Mouse (Mus musculus): ENCODE measurements around the gene Ino80b. TPM values are rescaled to one million over a fixed set of nuclear protein-coding genes. Genes with fewer than 3 reads are reported as not detected.

Gene Ino80b
- total RNA-seq, 1 experiment = 21.2 TPM

DNA sequence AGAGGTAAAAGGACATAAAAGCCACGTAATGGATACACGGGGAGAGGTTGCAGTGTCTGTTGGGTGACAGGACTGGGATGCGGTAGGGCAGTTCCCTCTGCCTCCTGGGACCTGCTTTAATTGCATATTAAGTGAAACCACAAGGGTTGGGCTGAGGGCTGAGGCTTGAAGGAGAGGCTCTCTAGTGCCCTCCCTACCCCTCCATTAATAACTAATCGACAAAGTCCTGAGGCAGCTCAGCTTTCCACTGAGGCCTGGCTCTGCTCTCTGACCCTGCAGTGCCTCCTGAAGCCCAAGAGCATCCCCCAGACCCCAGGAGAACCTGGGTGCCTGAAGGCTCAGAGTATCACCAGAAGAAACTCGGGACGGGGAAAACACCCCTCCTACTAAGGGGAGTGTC, 40.8 kb downstream of the Ino80b start:
- Histone ChIP-seq H3K4me1 (ENCODE audit: control insufficient read depth in 2 of 2, insufficient read depth in 2 of 2, low read length in 2 of 2, poor library complexity in 1 of 2) (peaks cover 0 to 2% of the 10 kb centered on the region in 2 experiments; a peak in 1 of 4 replicates), H3K4me3 (ENCODE audit: insufficient read depth in 1 of 2, low read depth in 1 of 2, low read length in 2 of 2, poor library complexity in 1 of 2, severe bottlenecking in 1 of 2) (no peak overlapping the region)

DNA sequence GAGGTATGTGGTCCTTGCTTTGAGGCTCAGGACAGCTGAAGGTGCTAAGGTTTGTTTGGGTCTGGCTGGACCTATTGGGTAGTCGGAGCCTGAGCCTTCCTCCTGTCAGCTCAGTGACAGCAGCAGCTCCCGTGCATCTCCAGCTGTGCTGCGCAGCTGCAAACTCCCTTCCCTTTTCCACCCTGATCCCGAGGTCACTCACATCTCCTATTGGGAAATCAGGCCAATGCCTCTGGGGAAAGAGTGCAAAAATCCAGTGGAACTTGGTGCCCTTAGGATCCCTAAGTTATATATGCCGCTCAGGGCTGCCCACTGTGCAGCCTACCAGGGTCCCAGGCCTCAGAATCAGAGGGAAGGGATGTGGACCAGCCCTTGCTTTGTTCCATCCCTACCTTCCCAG, 41.7 kb downstream of the Ino80b start:
- in situ Hi-C loops (cut with MboI; ENCODE audit: low sequenced_read_pairs in 2 of 2, unreplicated experiment in 2 of 2) = no loop called here
- Histone ChIP-seq H3K36me3 (ENCODE audit: control insufficient read depth, insufficient read depth, low read length, poor library complexity, severe bottlenecking) (peaks cover 2% of the 10 kb centered on the region), H3K27ac (ENCODE audit: insufficient read depth, low read depth, low read length, poor library complexity, severe bottlenecking) (no peak overlapping the region), H3K9me3 (ENCODE audit: control insufficient read depth, insufficient read depth, low read depth, low read length) (no peaks in the 10 kb centered on the region), H3K4me3 (ENCODE audit: insufficient read depth in 1 of 2, low read depth in 1 of 2, low read length in 2 of 2, poor library complexity in 1 of 2, severe bottlenecking in 1 of 2) (no peak overlapping the region), H3K4me1 (ENCODE audit: control insufficient read depth in 2 of 2, insufficient read depth in 2 of 2, low read length in 2 of 2, poor library complexity in 1 of 2) (peaks cover 0 to 2% of the 10 kb centered on the region in 2 experiments; a peak in 1 of 4 replicates), H3K9ac (ENCODE audit: insufficient read depth, low read depth, low read length, poor library complexity, severe bottlenecking) (no peak overlapping the region)
- no peak for DNase-seq (ENCODE audit: low read depth, low spot score)
- TF ChIP-seq CHD2 (IDR thresholded peaks at IDR 0.05; ENCODE audit: low read depth, low read length) (no peak), ZNF384 (IDR thresholded peaks at IDR 0.05; ENCODE audit: low read depth, low read length) (no peak)

More for the DNA sequence above, 40.8 kb downstream of the Ino80b start:
- in situ Hi-C loops (cut with MboI; ENCODE audit: low sequenced_read_pairs in 2 of 2, unreplicated experiment in 2 of 2) = no loop called here
- DNase-seq (ENCODE audit: low read depth, low spot score) = no peak
- Histone ChIP-seq H3K36me3 (ENCODE audit: control insufficient read depth, insufficient read depth, low read length, poor library complexity, severe bottlenecking) (peaks cover 2% of the 10 kb centered on the region), H3K27ac (ENCODE audit: insufficient read depth, low read depth, low read length, poor library complexity, severe bottlenecking) (no peak overlapping the region), H3K9me3 (ENCODE audit: control insufficient read depth, insufficient read depth, low read depth, low read length) (no peaks in the 10 kb centered on the region), H3K9ac (ENCODE audit: insufficient read depth, low read depth, low read length, poor library complexity, severe bottlenecking) (no peak overlapping the region)
- no peak for TF ChIP-seq CHD2 (IDR thresholded peaks at IDR 0.05; ENCODE audit: low read depth, low read length)
- TF ChIP-seq HCFC1 (IDR thresholded peaks at IDR 0.05; ENCODE audit: borderline replicate concordance, insufficient read depth, low read length) = no peak
- TF ChIP-seq ZC3H11A (IDR thresholded peaks at IDR 0.05; ENCODE audit: borderline replicate concordance, low read depth, low read length) = no peak
- no peak for TF ChIP-seq ZNF384 (IDR thresholded peaks at IDR 0.05; ENCODE audit: low read depth, low read length)
- TF ChIP-seq MAFK (IDR thresholded peaks at IDR 0.05; ENCODE audit: insufficient read depth, low read depth, low read length) = no peak

DNA sequence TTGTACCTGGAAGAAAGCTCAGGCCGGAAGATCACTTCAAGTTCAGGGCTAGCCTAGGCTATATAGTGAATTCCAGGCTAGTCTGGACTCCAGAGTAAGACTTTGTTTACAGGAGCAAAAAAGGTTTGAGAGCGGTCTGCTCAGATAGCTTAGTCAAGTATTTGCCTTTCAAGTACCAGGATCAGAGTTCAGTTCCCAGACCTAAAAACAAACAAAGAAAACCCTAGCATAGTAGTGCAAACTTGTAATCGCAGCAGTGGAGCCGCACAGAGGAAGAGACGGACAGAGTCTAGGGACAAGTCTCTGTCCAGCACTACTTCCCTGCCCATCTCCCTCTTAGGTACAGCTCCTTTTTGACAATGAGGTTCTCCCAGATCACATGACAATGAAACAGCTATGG, 45.0 kb downstream of the Ino80b start:
- no peak for DNase-seq (ENCODE audit: low read depth, low spot score)
- no peak overlapping the region for H3K27ac ChIP-seq (ENCODE audit: insufficient read depth, low read depth, low read length, poor library complexity, severe bottlenecking)
- H3K9me3 ChIP-seq (ENCODE audit: control insufficient read depth, insufficient read depth, low read depth, low read length) = no peaks in the 10 kb centered on the region
- TF ChIP-seq HCFC1 (IDR thresholded peaks at IDR 0.05; ENCODE audit: borderline replicate concordance, insufficient read depth, low read length) = no peak
- no peak for TF ChIP-seq CHD2 (IDR thresholded peaks at IDR 0.05; ENCODE audit: low read depth, low read length)
- no peak for TF ChIP-seq ZNF384 (IDR thresholded peaks at IDR 0.05; ENCODE audit: low read depth, low read length)
- TF ChIP-seq MAFK (IDR thresholded peaks at IDR 0.05; ENCODE audit: insufficient read depth, low read depth, low read length) = no peak
- no peak for TF ChIP-seq ZC3H11A (IDR thresholded peaks at IDR 0.05; ENCODE audit: borderline replicate concordance, low read depth, low read length)
- in situ Hi-C loops (cut with MboI; ENCODE audit: low sequenced_read_pairs in 2 of 2, unreplicated experiment in 2 of 2) = no loop called here
- no peak overlapping the region for H3K9ac ChIP-seq (ENCODE audit: insufficient read depth, low read depth, low read length, poor library complexity, severe bottlenecking)
- H3K36me3 ChIP-seq (ENCODE audit: control insufficient read depth, insufficient read depth, low read length, poor library complexity, severe bottlenecking) = peaks cover 2% of the 10 kb centered on the region
- H3K4me1 ChIP-seq (ENCODE audit: control insufficient read depth in 2 of 2, insufficient read depth in 2 of 2, low read length in 2 of 2, poor library complexity in 1 of 2) = 0 out of 4 replicates have a peak, but pooled peaks cover 0 to 2% of the 10 kb centered on the region in 2 experiments
- H3K4me3 ChIP-seq (ENCODE audit: insufficient read depth in 1 of 2, low read depth in 1 of 2, low read length in 2 of 2, poor library complexity in 1 of 2, severe bottlenecking in 1 of 2) = no peak overlapping the region

DNA sequence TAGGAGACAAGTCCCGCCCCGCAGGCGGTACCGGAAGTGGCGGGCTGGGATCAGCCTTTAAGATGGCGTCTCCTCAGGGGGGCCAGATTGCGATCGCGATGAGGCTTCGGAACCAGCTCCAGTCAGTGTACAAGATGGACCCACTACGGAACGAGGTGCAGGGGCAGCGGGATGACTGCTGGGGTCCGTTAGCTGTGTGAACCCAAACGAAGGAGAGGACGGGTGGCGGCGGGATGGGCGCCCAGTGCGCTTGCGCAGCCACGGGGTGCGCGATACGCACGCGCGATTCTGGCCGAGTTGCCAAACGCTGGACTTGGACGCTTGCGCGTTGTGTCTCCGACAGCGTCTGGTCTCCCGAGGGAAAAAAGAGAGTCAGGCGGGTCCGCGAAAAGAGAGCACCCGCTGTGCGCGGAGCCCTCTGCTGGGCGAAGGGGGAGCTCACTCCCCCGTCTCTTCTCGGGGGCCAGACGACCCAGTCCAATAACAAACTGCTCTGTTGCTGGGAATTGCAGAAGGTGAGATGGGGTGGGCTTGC, 46.8 kb downstream of the Ino80b start:
- H3K27ac ChIP-seq (ENCODE audit: insufficient read depth, low read depth, low read length, poor library complexity, severe bottlenecking) = peak overlapping the region; percentile 75
- H3K36me3 ChIP-seq (ENCODE audit: control insufficient read depth, insufficient read depth, low read length, poor library complexity, severe bottlenecking) = peaks cover 2% of the 10 kb centered on the region
- DNase-seq (ENCODE audit: low read depth, low spot score) = peak; percentile 97
- H3K4me1 ChIP-seq (ENCODE audit: control insufficient read depth in 2 of 2, insufficient read depth in 2 of 2, low read length in 2 of 2, poor library complexity in 1 of 2) = 0 out of 4 replicates have a peak, but pooled peaks cover 0 to 2% of the 10 kb centered on the region in 2 experiments
- no peaks in the 10 kb centered on the region for H3K9me3 ChIP-seq (ENCODE audit: control insufficient read depth, insufficient read depth, low read depth, low read length)
- TF ChIP-seq ZC3H11A (IDR thresholded peaks at IDR 0.05; ENCODE audit: borderline replicate concordance, low read depth, low read length) (no peak), CHD2 (IDR thresholded peaks at IDR 0.05; ENCODE audit: low read depth, low read length) (no peak), ZNF384 (IDR thresholded peaks at IDR 0.05; ENCODE audit: low read depth, low read length) (no peak), HCFC1 (IDR thresholded peaks at IDR 0.05; ENCODE audit: borderline replicate concordance, insufficient read depth, low read length) (no peak), MAFK (IDR thresholded peaks at IDR 0.05; ENCODE audit: insufficient read depth, low read depth, low read length) (no peak)
- H3K4me3 ChIP-seq (ENCODE audit: insufficient read depth in 1 of 2, low read depth in 1 of 2, low read length in 2 of 2, poor library complexity in 1 of 2, severe bottlenecking in 1 of 2) = peak overlapping the region; percentile 83 to 90
- in situ Hi-C loops (cut with MboI; ENCODE audit: low sequenced_read_pairs in 2 of 2, unreplicated experiment in 2 of 2) = no loop called here
- H3K9ac ChIP-seq (ENCODE audit: insufficient read depth, low read depth, low read length, poor library complexity, severe bottlenecking) = peak overlapping the region; percentile 93

Measured in ES-E14 (cell line).